Mouse (Mus musculus): Measurements from ENCODE around the gene Kcnc3. TPM values are rescaled to one million over a fixed set of nuclear protein-coding genes. Genes with fewer than 3 reads are reported as not detected.

Kcnc3 gene
- total RNA-seq, 4 experiments from 2014 or later, result 3.6 to 5.1 (median 4.5) TPM

DNA sequence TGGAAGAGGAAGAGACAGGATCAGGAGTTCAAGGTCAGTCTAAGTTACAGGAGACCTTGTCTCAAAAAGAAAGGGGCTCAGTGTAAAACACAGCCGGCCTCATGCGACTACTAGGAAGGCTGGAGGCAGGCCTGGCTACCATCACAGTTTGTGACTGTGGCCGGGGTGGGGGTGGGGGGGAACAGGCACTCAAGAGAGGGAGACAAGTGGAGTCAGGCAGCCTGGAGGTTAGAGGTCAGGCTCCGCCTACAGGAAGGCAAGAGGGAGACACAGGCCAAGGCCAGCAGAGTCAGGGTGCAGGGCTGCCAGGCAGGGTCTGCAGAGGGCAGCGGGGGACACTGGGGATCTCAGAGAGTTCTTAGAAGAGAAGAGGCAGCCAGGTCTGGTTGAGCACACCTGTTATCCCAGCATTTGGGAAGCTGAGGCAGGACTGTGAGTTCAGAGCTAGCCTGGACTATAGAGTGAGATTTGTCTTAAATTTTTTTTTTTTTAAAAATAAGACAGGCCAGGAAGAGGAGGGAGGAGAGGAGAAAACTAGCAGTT, 6.6 kb downstream of the Kcnc3 start:
- no peak for DNase-seq (ENCODE audit: low spot score in 2 of 2)

DNA sequence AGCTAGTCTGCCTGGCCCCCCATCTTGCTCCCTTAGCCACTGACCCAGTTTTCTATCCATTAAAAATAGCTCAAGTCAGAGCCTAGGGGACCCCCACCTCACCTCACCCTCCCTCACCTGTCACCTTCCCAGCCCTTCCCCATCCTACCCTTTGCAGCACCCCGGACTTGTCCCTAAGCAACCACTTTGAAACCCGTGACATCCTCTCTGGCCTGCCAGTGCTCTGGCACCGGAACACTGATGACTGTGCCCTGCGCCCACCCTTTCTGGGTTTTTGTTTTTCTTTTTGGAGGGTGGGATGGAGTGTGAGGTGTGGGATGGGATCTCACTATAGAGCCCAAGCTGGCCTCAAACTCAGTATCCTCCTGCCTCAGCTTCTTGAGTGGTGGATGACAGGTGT, 7.2 kb downstream of the Kcnc3 start:
- DNase-seq (ENCODE audit: low spot score in 2 of 2), result no peak

DNA sequence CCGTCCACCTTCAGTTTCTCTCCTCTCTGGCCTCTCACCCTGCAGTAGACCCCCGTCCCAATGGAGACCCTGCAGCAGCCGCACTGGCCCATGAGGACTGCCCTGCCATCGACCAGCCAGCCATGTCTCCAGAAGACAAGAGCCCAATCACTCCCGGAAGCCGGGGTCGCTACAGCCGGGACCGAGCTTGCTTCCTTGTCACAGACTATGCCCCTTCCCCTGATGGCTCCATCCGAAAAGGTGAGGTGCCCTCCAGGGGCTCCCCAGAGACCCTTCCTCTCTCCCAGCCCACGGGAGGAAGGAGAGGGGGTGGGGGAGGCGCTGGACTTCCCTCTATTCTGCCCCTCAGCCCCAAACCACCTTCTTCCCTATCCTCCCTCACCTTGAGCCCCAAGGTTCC, 7.9 kb downstream of the Kcnc3 start:
- no peak for DNase-seq (ENCODE audit: low spot score in 2 of 2)

DNA sequence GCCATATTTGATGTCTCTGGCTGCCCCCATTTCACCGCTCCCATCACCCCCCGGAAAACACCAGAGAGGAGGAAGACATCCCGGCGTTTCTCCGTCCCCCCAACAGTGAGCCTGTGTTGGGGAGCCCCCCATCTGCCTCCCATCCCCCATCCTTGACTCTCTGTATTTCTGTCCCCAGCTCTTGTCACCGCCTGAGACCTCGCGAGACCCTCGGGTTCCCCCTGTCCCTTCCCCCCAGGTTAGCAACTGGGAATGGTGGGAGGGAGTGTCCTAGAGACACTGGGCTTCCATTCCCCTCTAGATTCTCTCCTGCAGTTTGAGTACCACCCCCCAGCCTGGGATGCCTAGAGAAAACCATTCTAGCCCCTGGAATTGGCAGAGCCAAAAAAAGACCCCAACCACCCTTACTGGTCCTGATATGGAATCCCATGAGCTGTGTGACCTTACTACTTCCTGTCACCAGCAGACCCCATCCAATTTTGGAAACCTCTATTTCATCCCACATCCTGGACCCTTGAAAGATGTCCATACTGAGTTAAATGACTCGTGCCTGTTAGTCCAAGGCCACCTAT, 10.3 kb downstream of the Kcnc3 start:
- no peak for DNase-seq (ENCODE audit: low spot score in 2 of 2)

DNA sequence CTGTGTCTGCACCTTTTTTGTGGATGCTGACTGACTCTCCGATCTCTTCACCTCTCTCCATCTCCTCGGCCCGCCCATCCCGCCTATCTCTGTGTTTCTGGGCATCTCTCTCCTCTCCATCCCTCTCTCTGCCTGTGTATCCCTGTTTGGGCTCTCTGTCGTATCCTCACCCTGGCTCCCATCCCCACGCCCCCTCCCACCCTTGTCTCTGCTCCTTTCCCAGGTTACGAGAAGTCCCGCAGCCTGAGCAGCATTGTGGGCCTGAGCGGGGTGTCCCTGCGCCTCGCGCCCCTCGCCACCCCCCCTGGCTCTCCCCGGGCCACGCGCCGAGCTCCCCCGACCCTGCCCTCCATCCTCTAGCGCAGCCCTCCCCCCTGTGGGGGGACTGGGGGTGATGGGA, 11.2 kb downstream of the Kcnc3 start:
- DNase-seq (ENCODE audit: low spot score in 2 of 2), result no peak

DNA sequence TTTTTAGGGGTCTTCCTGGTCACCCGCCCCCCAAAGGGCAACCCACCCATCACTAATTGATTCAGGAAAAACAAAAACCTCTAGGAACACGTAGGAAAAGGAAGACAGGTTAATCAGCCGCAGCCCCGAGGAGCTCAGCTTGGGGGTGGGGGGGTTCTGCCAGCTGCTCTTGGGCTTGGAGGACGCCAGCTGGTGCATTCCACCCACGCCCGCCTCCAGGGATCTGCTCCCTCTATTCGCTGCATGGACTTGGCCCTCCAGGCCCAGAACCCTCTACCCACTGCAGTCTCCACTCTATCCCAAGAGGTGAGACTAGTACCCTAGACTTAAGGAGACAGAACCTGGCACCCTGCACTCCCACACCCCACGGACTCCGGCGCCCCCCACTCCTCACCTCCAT, 12.0 kb downstream of the Kcnc3 start:
- DNase-seq (ENCODE audit: low spot score in 2 of 2), result no peak

DNA sequence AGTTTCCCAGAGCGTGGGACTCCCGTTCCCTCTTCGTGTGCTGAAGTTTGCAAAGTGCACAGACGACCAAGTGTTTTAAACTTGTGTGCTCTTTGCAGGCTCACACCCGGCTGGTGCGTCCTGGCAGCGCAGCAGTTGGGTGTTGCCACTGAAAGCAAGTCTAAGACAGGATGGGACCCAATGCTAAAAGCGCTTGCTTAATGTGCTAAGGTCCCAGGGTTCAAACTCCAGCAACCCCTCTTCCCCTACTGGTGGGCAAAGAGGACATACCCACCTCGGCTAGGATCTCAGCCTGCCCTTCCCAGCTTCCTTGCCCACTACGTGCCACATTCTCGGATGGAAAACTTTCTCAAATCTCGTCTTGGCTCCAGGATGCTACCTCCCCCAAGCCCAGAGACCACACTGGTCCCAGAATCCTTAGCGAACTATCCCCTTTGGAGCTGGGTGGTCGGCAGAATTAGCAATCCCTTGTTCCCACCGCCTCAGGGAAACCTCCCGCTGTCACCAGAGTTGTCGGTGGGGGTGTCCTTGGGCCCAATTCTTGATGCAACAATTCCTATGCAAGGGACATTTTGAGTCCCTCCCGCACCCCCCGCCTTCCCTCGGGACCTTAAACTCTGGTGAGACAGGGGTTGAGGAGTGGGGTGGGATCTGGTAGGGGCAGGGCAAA, 12.9 kb downstream of the Kcnc3 start:
- DNase-seq (ENCODE audit: low spot score in 2 of 2), result no peak

DNA sequence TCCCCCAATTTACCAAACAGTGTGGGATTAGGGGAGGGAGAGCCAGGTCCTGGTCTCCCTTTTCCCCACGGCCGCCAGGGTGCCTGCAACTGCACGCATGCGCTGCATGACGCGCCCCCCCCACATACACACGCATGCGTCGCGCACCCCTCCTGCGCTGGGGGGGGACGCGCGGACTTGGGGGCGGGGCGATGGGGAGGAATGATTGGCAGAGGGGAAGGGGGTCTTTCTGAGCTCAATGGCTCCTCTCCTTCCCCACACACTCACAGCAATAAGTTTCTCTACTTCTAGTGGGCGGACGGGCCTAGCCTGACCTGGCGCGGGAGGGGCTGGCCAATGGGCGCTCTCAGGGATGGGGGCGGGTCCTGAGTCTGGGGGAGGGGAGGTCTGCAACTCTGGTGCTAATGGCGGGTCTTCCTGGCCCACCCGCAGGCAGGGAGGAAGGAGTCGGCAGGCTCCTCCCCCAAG, 13.7 kb downstream of the Kcnc3 start:
- no peak for DNase-seq (ENCODE audit: low spot score in 2 of 2)

DNA sequence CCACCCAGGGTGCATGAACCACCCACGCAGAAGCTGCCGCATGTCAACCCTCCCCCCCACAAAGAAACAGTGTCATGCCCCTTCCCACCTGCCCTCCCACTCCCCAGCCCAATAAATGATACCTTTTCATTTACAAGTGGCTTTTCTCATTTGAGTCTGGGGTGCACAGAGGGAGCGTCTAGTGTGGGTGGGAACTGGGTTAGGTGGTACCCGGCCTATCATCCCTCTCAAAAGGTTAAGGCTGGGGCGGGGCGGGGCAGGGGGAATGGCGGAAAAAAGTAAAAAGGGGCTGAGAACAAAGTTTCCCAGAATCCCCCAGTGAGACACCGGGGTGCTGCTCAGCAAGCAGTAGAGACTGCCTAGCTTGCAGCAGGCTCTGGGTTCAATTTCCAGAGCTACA, 14.2 kb downstream of the Kcnc3 start:
- no peak for DNase-seq (ENCODE audit: low spot score in 2 of 2)

DNA sequence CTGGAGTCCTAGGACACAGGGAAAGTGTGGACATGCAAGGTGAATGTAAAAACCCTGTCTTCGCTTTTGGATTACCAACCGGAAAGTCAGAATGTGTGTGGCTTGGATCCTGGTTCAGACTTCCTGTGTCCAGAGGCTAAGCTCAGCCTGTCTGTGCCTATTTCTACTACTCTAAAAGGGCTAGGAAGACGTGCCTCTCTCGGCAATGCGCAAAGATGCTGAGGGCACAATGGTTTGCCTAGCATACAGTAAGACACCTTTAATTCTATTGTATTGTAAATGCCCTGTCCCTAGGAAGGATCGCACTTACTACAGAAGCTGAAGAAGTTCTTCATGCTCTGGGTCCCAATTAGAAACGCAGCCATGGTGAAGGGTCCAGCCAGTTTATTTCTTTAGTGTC, 15.0 kb downstream of the Kcnc3 start:
- DNase-seq (ENCODE audit: low spot score in 2 of 2), result no peak

DNA sequence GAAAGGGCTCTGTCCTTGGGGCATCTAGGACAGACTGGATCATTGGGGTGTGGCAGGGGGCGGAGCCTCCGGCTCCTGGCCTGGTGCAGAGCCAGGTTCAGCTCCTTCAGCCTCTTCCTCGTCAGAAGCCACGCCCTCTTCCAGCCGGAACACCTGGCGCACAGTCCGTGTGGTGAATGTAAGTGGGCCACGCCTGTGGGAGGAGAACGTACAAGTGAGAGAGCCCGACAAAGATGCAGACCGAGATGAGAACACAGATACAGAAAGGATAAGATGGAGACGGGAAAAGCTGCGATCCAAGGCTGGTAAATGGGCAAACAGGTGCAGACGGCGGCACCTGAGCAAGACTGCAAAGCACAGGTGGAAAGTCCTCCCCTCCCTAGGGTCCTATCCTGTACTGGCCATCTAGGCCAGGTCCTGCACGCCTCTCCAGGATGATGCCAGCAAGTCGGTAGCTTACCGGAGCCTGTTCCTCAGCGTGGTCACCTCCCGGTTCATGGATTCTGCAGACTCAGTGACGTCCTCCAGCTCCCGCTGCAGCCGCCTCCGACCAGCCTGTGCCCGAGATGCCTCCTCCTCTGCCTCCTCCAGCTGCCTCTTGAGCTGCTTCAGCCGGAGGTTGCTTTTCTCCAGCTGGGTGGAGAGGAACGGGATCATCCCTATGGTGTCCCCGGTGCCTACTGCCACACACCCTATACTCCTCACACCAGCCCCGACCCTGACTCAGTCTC, 15.9 kb downstream of the Kcnc3 start:
- DNase-seq (ENCODE audit: low spot score in 2 of 2), result no peak

DNA sequence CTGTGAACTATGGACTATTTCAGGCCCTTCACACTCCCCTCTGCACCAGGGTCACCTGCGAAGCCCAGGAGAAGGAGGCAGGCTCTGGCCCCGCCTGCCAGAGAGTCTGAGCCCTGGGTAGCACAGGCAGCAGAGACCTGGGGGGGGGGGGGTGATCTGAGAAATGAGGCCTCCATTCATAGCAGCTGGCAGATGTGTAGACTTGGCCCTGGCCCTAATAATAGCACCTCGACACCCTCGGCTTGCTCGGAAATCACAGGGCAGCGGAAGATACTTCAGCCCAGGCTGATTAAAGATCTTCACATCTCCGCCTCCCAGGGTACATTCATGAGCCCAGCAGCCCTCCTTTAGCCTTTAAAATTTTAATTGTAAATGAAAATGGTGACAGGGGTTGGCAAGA, 21.7 kb downstream of the Kcnc3 start:
- no peak for DNase-seq (ENCODE audit: low spot score in 2 of 2)

DNA sequence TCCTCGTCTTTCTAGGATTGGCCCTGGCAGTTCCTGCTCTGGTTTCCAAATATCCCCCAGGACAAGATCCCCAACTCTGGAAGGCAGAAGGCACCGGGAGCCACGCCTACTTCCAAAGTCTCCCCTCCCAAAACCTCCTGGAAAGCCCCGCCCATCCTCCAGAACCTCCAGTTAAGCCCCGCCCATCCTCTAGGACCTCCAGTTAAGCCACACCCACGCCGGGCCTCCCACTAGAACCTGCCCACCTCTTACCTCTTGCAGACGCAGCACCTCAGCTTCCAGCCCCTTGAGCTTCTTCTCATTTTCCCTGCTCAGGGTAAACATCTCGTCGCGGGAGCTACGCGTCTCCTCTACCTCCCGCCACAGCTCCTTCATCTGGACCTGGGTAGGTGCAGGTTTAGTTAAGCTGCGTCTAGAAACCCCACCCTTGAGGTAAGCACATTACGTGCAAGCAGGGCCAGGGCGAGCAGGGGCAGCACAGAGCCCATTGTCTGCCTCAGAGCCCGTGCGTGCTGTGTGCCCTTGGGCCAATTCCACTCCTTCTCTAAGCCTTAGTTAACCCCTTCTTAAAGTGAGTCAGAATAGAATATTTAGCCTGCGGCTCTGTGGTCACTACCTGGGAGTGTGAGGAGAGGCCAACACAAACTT, 23.7 kb downstream of the Kcnc3 start:
- no peak for DNase-seq (ENCODE audit: low spot score in 2 of 2)

DNA sequence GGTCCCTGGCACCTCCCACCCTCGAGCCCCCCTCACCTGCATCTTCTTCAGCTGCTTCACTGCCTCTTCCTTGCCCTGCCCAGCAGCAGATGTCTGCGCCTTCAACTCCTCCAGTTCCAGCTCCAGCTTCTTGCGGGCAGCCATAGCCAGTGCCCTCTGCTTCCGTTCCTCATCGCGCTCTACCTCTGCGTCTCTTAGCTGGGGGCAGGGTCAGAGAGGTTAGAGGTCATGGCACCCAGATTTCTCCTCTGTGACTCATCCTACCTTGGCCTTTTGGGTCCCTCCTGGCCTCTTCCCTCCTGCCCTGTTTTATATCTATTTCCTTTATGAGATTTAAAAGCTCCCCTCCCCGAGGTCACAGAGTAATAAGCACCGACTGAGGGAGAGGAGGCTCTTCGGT, 24.8 kb downstream of the Kcnc3 start:
- DNase-seq (ENCODE audit: low spot score in 2 of 2), result no peak

DNA sequence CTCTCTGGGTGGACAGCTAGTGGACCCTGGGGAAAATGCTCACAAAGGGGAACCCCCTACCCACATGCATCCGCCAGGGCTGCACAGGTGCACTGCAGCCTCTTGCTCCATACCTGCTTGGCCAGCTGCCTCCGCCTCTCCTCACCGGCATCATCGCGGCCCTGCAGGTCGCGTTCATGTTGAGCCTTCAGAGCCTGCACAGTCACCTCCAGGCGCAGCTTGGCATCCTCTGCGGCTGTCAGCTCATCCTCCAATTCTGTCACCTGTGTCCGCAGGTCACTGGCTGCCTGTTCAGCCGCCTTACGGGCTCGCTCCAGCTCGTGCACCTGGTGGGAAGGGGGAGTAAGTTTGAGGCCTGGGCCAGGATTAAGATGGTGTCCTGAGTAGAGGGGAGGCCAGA, 25.5 kb downstream of the Kcnc3 start:
- no peak for DNase-seq (ENCODE audit: low spot score in 2 of 2)

DNA sequence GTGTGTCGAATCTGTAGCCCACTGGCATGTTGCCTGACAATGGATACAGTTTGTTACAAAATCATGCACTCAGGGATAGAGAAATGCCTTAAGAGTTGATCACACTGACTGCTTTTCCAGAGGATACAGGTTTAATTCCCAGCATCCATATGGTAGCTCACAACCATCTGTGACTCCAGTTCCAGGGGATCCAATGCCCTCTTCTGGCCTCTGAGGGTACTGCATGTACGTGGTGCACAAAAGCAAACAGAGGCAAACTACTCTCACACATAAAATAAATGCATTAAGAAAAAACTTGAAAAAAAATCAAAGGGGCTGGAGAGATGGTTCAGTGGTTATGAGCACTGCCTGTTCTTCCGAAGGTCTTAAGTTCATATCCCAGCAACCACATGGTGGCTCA, 26.6 kb downstream of the Kcnc3 start:
- DNase-seq (ENCODE audit: low spot score in 2 of 2), result no peak

DNA sequence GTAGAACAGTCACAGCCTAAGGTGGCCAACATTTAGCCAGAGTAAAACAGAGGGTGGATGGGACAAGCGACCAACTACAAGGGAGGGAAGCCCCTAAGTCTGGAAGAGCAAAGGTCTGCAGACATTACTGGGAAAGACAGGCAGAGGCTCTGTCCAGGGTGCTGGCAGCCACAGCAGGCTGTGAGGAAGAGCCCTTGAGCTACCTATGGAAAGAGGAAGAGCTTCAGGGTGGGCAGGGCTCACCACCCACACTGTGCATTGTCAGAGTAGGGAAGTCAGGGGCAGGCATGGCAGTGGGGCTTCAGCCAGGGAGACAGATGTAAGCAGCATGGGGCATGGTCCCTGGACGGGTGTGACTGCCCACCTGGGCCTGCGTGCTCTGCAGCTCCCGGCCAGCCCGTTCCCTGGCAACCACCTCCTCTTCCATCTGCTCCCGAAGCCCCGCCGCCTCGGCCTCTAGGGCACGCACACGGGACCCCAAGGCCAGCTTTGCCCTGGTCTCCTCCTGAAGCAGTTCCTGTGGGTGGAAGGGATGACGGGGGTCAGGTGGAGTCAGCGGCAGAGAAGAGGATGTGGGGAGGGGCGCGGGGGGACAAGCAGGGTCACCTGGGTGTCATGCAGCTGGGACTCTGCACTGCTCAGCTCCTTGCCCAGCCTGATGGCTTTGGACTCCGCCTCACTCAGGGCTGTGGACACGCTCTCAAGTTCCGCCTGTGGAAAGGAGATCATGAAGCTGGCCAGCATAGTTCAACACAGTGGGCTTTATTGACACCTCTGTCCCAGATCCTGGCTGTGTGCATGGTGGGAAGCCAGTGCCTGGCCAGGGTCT, 33.5 kb downstream of the Kcnc3 start:
- no peak for DNase-seq (ENCODE audit: low spot score in 2 of 2)

DNA sequence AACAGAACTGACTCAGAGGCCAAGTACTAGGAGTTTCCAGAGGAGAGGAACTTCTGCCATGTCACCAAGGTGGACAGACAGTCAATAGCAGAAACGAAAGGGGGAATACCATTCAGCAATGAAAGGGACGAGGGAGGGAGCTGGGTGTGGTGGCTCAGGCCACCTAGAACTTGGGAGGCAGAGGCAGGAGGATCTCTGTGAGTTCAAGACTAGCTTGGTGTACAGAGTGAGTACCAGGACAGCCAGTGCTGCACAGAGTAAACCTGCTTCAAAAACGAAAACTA, 34.0 kb downstream of the Kcnc3 start:
- DNase-seq (ENCODE audit: low spot score in 2 of 2), result no peak

DNA sequence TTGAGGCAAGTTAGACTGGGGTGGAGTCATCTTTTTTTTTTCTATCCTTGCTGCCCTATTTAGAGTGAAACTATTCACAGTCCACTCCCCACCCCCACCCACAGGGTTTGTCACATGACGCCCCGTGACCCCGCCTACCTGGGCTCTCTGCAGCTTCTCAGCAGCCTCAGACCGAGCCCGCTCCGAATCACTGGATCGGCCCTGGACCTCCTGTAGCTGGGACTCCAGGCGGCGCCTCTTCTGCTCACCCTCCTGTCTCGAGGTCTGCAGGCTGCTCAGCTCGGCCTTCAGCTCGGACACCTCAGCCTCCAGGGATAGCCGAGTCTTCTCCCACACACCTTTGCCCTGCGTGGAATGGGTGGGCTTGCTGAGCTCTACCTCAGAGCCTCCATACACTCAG, 34.4 kb downstream of the Kcnc3 start:
- DNase-seq (ENCODE audit: low spot score in 2 of 2), result no peak

DNA sequence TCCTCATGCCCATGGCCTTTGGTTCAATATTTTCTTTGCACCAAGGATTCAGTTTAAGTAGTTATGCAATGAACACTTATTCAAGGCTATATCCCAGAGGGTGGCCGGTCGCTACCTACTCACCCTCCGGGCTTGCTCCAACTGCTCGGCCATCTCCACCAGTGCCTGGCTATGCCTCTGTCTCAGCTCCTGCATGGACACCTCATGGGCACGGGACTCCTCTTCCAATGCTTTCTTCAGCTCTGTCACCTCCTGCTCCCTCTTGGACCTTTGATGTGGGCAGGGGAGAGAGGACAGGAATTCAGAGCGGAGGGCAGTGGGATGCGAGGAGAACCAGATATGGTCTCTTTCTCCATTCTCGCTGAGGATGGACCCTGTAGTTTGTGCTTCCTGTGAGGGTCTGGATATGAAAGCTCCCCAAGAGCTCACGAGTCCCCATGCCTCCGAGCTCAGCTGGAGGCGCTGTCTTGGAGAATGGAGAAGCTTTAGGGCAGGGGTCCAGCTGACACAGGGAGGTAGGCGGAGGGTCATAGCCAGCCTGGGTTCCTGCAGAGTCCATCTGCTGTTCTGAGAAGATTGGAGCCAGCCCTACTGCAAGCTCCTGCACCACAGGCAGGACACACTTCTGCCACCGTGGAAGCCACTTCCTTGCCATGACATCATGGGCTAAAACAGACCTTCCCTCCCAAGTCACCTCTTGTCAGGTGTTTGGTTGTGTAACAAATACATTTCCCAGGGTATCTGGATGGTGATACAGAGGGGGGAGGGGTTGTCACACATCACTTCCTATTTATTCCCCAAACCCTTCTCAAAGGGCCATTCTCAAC, 35.0 kb downstream of the Kcnc3 start:
- DNase-seq (ENCODE audit: low spot score in 2 of 2), result no peak

DNA sequence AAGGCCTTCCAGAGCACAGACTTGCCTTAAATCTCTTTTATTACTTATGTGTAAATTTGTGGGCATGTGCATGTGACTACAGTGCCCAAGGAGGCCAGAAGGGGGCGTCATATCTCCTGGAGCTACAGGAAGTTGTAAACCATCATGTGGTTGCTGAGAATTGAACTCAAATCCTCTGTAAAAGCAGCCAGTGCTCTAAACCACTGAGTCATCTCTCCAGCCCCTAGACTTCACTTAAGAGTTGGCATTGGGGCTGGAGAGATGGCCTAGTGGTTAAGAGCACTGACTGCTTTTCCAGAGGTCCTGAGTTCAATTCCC, 35.6 kb downstream of the Kcnc3 start:
- DNase-seq (ENCODE audit: low spot score in 2 of 2), result no peak

Data from gastrocnemius, adult 8-10 months (tissue).